Mouse (Mus musculus) forebrain, embryonic 15.5 days (tissue): ENCODE data around the gene Etfbkmt. TPM values are rescaled to one million over a fixed set of nuclear protein-coding genes. Genes with fewer than 3 reads are reported as not detected.

ENCODE experiments used
- ATAC-seq: fragments of 200-750 bp; cut with Nextera tagmentation; replicated peaks from 2 replicates; pipeline ENCODE4 v1.8.0; 2017; ENCODE audit warnings: mild to moderate bottlenecking, moderate TSS enrichment, moderate library complexity
- H3K27ac ChIP-seq: fragments of 300-500 bp; sonication (generic); replicated peaks from 2 replicates; pipeline ENCODE4 v1.5.1; 2015; ENCODE audit warnings: mild to moderate bottlenecking, inconsistent platforms
- H3K27me3 ChIP-seq: fragments of 300-500 bp; sonication (generic); 2 replicates; pipeline ENCODE4 v1.6.1; 2015; ENCODE audit warnings: inconsistent platforms
- H3K36me3 ChIP-seq: fragments of 300-500 bp; sonication (generic); 2 replicates; pipeline ENCODE4 v1.6.1; 2015; ENCODE audit warnings: mild to moderate bottlenecking, inconsistent platforms
- H3K4me1 ChIP-seq: fragments of 300-500 bp; sonication (generic); 2 replicates; pipeline ENCODE4 v1.6.1; 2015; ENCODE audit warnings: inconsistent platforms
- H3K4me2 ChIP-seq: fragments of 300-500 bp; sonication (generic); replicated peaks from 2 replicates; pipeline ENCODE4 v1.6.1; 2015; ENCODE audit warnings: mild to moderate bottlenecking, inconsistent platforms
- H3K4me3 ChIP-seq: fragments of 300-500 bp; sonication (generic); 2 replicates; pipeline ENCODE4 v1.5.1; 2015; ENCODE audit warnings: mild to moderate bottlenecking, inconsistent platforms
- H3K9ac ChIP-seq: fragments of 300-500 bp; sonication (generic); replicated peaks from 2 replicates; pipeline ENCODE4 v1.6.1; 2015; ENCODE audit warnings: mild to moderate bottlenecking, inconsistent platforms
- H3K9me3 ChIP-seq: fragments of 300-500 bp; sonication (generic); 2 replicates; pipeline ENCODE4 v1.6.1; 2016; ENCODE audit warnings: inconsistent platforms
- WGBS: fragments of 180-500 bp; shearing (Covaris S2); methylation state at CpG from one replicate; pipeline ENCODE4 v1.1.7; 2015; ENCODE audit warnings: mixed read lengths; 5-methylcytosine and 5-hydroxymethylcytosine counted together
- polyA plus RNA-seq: library from polyadenylated mRNA; unstranded; fragments of >200 nt; fragmentation: Nextera tagmentation; extraction: Ambion mirVana; gene quantifications from 2 replicates; pipeline ENCODE4 v1.2.1, GENCODE M21; 2015

Etfbkmt gene
- polyA plus RNA-seq, 1 experiment from 2014 or later: 7.5 TPM

DNA sequence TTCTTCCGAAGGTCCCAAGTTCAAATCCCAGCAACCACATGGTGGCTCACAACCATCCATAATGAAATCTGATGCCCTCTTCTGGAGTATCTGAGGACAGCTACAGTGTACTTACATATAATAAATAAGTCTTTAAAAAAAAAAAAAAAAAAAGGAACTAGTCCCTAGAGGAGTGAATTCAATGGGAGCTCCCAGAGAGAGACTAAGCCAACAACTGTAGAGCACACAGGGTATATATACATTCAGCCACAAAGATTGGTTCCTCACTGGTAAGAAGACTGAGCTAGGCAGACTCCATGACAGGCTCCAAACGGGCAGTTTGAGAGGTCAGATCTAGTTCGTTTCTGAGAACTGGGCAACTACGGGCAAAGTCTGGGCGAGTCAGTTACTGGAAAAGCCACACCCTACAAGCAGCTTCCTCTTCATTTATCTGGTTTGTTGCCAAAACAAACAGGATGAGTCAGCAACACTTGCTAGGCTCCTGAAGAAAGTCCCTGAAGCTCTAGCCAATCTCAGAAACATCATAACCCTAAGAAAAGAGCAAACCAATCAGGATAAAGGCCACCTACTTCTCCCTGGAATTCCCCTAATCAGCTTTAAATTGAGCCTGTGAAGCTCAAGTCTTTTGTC is 53.7 kb downstream of the Etfbkmt start:
- H3K9me3 ChIP-seq: no peaks in the 10 kb centered on the region
- no peaks in the 10 kb centered on the region for H3K4me1 ChIP-seq
- H3K9ac ChIP-seq: no peak overlapping the region
- no peak overlapping the region for H3K27ac ChIP-seq
- no peak overlapping the region for H3K4me3 ChIP-seq
- no peaks in the 10 kb centered on the region for H3K27me3 ChIP-seq
- H3K36me3 ChIP-seq: no peaks in the 10 kb centered on the region
- 77% methylated on average over 5 of the region's 5 CpGs for WGBS
- ATAC-seq: no peak
- no peak overlapping the region for H3K4me2 ChIP-seq

DNA sequence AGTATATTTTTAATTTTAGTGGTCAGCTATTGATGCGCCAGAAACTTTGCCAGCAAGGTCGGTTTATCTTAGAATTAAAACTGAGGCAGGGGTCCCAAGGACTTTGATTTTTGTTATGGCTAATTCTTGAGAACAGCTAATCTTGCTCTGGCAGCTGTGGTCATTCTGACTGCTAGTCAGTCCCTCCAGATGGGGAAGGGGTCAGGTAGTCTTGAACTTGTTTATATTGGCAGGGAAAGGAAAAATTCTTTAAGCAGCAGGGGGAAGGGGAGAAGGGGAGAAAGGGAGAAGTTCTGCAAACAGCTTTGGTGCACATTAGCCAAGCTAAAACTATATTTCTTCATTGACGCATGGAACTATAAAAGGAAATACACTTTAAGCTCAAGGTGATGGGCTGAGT is 57.5 kb downstream of the Etfbkmt start:
- no peaks in the 10 kb centered on the region for H3K9me3 ChIP-seq
- no peaks in the 10 kb centered on the region for H3K4me1 ChIP-seq
- no peak overlapping the region for H3K27ac ChIP-seq
- H3K4me3 ChIP-seq: no peak overlapping the region
- H3K27me3 ChIP-seq: no peaks in the 10 kb centered on the region
- 82% methylated on average over 3 of the region's 3 CpGs for WGBS
- no peaks in the 10 kb centered on the region for H3K36me3 ChIP-seq
- H3K4me2 ChIP-seq: no peak overlapping the region
- H3K9ac ChIP-seq: no peak overlapping the region
- ATAC-seq: no peak

GRCm38 (mm10) chr6:149198572-149198971 is 58.9 kb downstream of the Etfbkmt start:
- ATAC-seq: no peak
- H3K27me3 ChIP-seq: no peaks in the 10 kb centered on the region
- H3K9me3 ChIP-seq: no peaks in the 10 kb centered on the region
- H3K4me1 ChIP-seq: no peaks in the 10 kb centered on the region
- H3K4me3 ChIP-seq: no peak overlapping the region
- no peak overlapping the region for H3K4me2 ChIP-seq
- H3K9ac ChIP-seq: no peak overlapping the region
- no peak overlapping the region for H3K27ac ChIP-seq
- H3K36me3 ChIP-seq: no peaks in the 10 kb centered on the region

Other genes starting within 250 kb of the Etfbkmt start
- gene Caprin2, start 243.6 kb upstream of the Etfbkmt start, polyA plus RNA-seq: 9.9 and 10.6 TPM in 2 replicates
- gene Sinhcaf, start 193.4 kb upstream of the Etfbkmt start, polyA plus RNA-seq: 122 and 125 TPM in 2 replicates
- 12.4 and 13.3 TPM in 2 replicates for gene Dennd5b, start 38.2 kb upstream of the Etfbkmt start, polyA plus RNA-seq
- not detected in 2 replicates for gene Gm10203, start 9.7 kb upstream of the Etfbkmt start, polyA plus RNA-seq
- 88.7 and 107 TPM in 2 replicates for gene Amn1, start 48.9 kb downstream of the Etfbkmt start, polyA plus RNA-seq
- 39.8 and 40.8 TPM in 2 replicates for gene Resf1, start 169.6 kb downstream of the Etfbkmt start, polyA plus RNA-seq